Mouse (Mus musculus): ENCODE results near the gene Psmd11. TPM values are rescaled to one million over a fixed set of nuclear protein-coding genes. Genes with fewer than 3 reads are reported as not detected.
"Not testable (repeated sequence)": the region's sequence is repeated elsewhere in the genome, so short reads cannot be mapped to it uniquely, and the experiment has no call there.

The Psmd11 gene
- polyA plus RNA-seq, 1 experiment from 2014 or later = 215 TPM

DNA sequence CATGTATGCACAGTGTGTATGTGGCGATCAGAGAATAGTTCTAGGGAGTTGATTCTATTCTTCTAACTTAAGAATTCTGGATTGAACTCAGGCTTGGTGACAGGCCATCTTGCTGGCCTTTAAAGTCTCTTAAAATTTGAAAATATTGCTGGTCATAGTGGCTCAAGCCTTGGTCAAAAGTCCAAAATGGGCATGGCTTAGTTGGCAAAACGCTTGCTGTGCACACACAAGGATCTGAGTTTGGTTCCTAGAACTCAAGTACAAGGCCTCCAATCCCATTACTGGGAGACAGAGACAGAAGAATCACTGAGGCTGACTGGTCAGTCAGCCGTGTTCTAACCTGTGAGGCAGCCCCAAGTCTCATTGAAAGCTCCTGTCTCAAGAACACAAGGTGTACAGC, 18.5 kb downstream of the Psmd11 start:
- H3K4me1 ChIP-seq (ENCODE audit: control insufficient read depth, insufficient read depth, low read length) = no peaks in the 10 kb centered on the region
- no peak overlapping the region for H3K4me3 ChIP-seq (ENCODE audit: low read depth, low read length)
- H3K36me3 ChIP-seq (ENCODE audit: control insufficient read depth, insufficient read depth, low read length) = peaks cover 17% of the 10 kb centered on the region
- H3K9me3 ChIP-seq (replicated peaks; ENCODE audit: control insufficient read depth, low read length) = no peaks in the 10 kb centered on the region
- no peak for ATAC-seq (replicated peaks; ENCODE audit: insufficient number of reproducible peaks, low FRiP score, low TSS enrichment)
- no peak overlapping the region for H3K4me2 ChIP-seq
- 87% methylated on average over 3 of the region's 3 CpGs for WGBS (ENCODE audit: insufficient replicate concordance)
- H3K27ac ChIP-seq (ENCODE audit: low read depth, low read length) = no peak overlapping the region
- H3K9ac ChIP-seq (ENCODE audit: low read depth, low read length) = no peak overlapping the region
- H3K27me3 ChIP-seq (ENCODE audit: control insufficient read depth, insufficient read depth, low read length) = no peaks in the 10 kb centered on the region

DNA sequence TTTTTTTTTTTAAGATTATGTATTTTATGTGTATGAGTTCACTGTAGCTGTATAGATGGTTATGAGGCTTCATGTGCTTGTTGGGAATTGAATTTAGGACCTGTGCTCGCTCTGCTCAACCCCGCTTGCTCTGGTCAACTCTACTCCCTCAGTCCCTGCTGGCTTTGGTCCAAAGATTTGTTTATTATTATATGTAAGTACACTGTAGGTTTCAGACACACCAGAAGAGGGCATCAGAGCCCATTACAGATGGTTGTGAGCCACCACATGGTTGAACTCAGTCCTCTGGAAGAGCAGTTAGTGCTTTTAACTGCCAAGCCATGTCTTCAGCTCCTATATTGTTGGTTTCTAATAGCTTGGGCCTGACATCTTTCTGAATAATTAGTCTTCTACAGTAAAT, 21.4 kb downstream of the Psmd11 start:
- H3K27me3 ChIP-seq (ENCODE audit: control insufficient read depth, insufficient read depth, low read length) = no peaks in the 10 kb centered on the region
- H3K9me3 ChIP-seq (replicated peaks; ENCODE audit: control insufficient read depth, low read length) = no peaks in the 10 kb centered on the region
- H3K36me3 ChIP-seq (ENCODE audit: control insufficient read depth, insufficient read depth, low read length) = peaks cover 20% of the 10 kb centered on the region
- H3K4me3 ChIP-seq (ENCODE audit: low read depth, low read length) = no peak overlapping the region
- no peak overlapping the region for H3K9ac ChIP-seq (ENCODE audit: low read depth, low read length)
- ATAC-seq (replicated peaks; ENCODE audit: insufficient number of reproducible peaks, low FRiP score, low TSS enrichment) = no peak
- H3K4me2 ChIP-seq = no peak overlapping the region
- no peak overlapping the region for H3K27ac ChIP-seq (ENCODE audit: low read depth, low read length)
- 90% methylated on average over 2 of the region's 2 CpGs for WGBS (ENCODE audit: insufficient replicate concordance)
- no peaks in the 10 kb centered on the region for H3K4me1 ChIP-seq (ENCODE audit: control insufficient read depth, insufficient read depth, low read length)

DNA sequence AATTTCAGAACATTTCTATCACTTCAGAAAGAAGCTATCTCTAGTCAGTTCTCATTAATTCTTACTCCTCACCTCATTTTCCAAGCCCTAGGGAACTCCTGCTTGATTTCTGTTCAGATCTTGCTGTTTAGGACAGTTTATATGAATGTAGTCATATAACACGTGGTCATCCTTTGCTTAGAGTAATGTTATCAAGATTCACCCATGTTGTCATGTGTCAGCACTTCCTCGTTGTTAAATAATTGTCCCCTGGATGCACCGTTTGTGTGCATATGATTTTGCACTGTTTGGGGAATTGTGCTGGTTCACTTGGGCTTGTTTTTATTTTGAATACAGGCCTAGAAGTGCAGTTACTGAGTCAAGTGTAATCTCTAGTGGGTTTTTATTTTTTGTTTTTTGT, 23.8 kb downstream of the Psmd11 start:
- Histone ChIP-seq H3K27ac (ENCODE audit: low read depth, low read length) (no peak overlapping the region), H3K4me3 (ENCODE audit: low read depth, low read length) (no peak overlapping the region), H3K36me3 (ENCODE audit: control insufficient read depth, insufficient read depth, low read length) (peaks cover 17% of the 10 kb centered on the region), H3K9ac (ENCODE audit: low read depth, low read length) (no peak overlapping the region), H3K4me2 (no peak overlapping the region), H3K9me3 (replicated peaks; ENCODE audit: control insufficient read depth, low read length) (no peaks in the 10 kb centered on the region), H3K4me1 (ENCODE audit: control insufficient read depth, insufficient read depth, low read length) (no peaks in the 10 kb centered on the region), H3K27me3 (ENCODE audit: control insufficient read depth, insufficient read depth, low read length) (no peaks in the 10 kb centered on the region)
- 82% methylated on average over 3 of the region's 3 CpGs for WGBS (ENCODE audit: insufficient replicate concordance)
- no peak for ATAC-seq (replicated peaks; ENCODE audit: insufficient number of reproducible peaks, low FRiP score, low TSS enrichment)

DNA sequence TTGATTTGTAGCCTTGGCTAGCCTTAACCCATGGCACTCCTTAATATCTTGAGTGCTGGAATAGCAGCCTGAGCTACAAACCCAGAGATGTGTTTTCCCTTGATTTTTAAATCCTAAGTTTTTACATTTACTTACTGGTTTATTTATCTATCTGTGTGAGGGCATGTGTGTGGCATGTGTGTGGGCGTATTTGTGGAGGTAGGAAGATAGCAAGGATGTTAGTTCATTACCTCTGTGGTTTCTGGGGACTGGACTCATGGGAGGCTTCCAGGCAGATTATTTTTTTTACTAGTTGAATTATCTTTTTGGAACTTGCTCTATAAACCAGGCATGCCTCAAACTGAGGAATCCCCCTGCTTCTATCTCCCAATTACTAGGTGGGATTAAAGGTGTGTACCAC, 24.8 kb downstream of the Psmd11 start:
- no peak for ATAC-seq (replicated peaks; ENCODE audit: insufficient number of reproducible peaks, low FRiP score, low TSS enrichment)
- H3K27me3 ChIP-seq (ENCODE audit: control insufficient read depth, insufficient read depth, low read length) = no peaks in the 10 kb centered on the region
- whole genome bisulfite sequencing (ENCODE audit: insufficient replicate concordance) = 97% methylated on average over 1 of the region's 1 CpGs
- no peaks in the 10 kb centered on the region for H3K4me1 ChIP-seq (ENCODE audit: control insufficient read depth, insufficient read depth, low read length)
- no peak overlapping the region for H3K4me3 ChIP-seq (ENCODE audit: low read depth, low read length)
- H3K9ac ChIP-seq (ENCODE audit: low read depth, low read length) = no peak overlapping the region
- H3K36me3 ChIP-seq (ENCODE audit: control insufficient read depth, insufficient read depth, low read length) = peaks cover 12% of the 10 kb centered on the region
- H3K27ac ChIP-seq (ENCODE audit: low read depth, low read length) = no peak overlapping the region
- H3K9me3 ChIP-seq (replicated peaks; ENCODE audit: control insufficient read depth, low read length) = no peaks in the 10 kb centered on the region
- no peak overlapping the region for H3K4me2 ChIP-seq

DNA sequence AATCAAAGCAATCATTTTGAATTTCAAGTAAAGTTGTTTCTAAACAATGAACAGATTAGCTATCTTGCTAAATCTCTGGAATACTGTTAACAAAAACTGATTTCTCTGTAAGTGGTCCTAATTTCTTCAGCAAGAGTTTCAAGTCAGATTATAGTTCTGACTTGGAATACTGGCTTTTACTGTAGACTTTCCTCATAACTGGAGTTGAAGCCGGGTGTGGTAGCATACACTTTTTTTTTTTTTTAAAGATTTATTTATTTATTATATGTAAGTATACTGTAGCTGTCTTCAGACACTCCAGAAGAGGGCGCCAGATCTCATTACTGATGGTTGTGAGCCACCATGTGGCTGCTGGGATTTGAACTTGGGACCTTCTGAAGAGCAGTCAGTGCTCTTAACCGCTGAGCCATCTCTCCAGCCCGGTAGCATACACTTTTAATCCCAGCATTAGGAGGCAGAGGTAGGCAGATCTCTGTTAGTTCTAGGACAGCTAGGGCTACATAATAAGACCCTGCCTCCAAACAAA, 35.3 kb downstream of the Psmd11 start:
- H3K4me1 ChIP-seq (ENCODE audit: control insufficient read depth, insufficient read depth, low read length); H3K9me3 ChIP-seq (replicated peaks; ENCODE audit: control insufficient read depth, low read length); H3K27ac ChIP-seq (ENCODE audit: low read depth, low read length); H3K9ac ChIP-seq (ENCODE audit: low read depth, low read length); ATAC-seq (replicated peaks; ENCODE audit: insufficient number of reproducible peaks, low FRiP score, low TSS enrichment); H3K4me3 ChIP-seq (ENCODE audit: low read depth, low read length); H3K27me3 ChIP-seq (ENCODE audit: control insufficient read depth, insufficient read depth, low read length); H3K4me2 ChIP-seq: not testable (repeated sequence)
- H3K36me3 ChIP-seq (ENCODE audit: control insufficient read depth, insufficient read depth, low read length) = peaks cover 29% of the 10 kb centered on the region
- 87% methylated on average over 4 of the region's 4 CpGs for WGBS (ENCODE audit: insufficient replicate concordance)

DNA sequence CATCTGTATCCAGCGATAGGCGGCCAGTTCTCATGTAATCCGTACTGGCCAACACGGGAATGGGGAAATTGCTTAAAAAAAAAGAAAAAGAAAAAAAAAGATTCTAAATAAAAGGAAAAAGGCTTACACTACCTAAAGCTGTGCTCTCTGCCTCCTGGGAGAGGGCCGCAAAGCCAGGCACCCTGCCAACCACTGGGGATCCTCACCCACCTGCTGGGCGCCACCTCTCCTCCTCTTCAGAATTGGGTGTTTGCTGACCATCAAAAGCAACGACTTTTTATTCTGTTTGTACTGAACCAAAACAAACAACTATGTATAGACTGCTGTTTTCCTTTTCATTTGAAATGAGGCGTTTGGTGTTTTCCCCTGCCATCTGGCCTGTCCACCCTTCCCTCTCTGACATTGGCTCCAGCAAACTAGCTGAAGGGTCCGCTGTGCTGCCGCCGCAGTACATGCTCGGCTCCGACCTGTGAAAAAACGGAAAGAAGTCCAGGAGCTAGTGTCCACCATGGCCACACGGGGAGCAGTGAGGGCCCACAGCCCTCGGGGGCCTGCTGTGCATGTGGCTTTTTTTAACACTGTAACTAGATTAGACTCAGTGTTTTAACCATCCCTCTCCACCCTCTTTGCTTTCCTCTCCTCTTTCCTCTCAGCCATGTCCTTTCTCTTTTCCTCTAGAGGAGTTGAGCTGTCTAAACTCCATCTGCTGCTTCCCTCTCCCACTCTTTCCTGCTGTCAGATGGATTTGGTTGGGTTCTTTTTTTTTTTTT, 43.6 kb downstream of the Psmd11 start:
- Histone ChIP-seq H3K27me3 (ENCODE audit: control insufficient read depth, insufficient read depth, low read length) (no peaks in the 10 kb centered on the region), H3K27ac (ENCODE audit: low read depth, low read length) (no peak overlapping the region), H3K4me1 (ENCODE audit: control insufficient read depth, insufficient read depth, low read length) (no peaks in the 10 kb centered on the region), H3K4me2 (no peak overlapping the region), H3K9ac (ENCODE audit: low read depth, low read length) (no peak overlapping the region), H3K9me3 (replicated peaks; ENCODE audit: control insufficient read depth, low read length) (no peaks in the 10 kb centered on the region), H3K36me3 (ENCODE audit: control insufficient read depth, insufficient read depth, low read length) (peaks cover 34% of the 10 kb centered on the region), H3K4me3 (ENCODE audit: low read depth, low read length) (no peak overlapping the region)
- 80% methylated on average over 16 of the region's 16 CpGs for WGBS (ENCODE audit: insufficient replicate concordance)
- ATAC-seq (replicated peaks; ENCODE audit: insufficient number of reproducible peaks, low FRiP score, low TSS enrichment) = no peak

DNA sequence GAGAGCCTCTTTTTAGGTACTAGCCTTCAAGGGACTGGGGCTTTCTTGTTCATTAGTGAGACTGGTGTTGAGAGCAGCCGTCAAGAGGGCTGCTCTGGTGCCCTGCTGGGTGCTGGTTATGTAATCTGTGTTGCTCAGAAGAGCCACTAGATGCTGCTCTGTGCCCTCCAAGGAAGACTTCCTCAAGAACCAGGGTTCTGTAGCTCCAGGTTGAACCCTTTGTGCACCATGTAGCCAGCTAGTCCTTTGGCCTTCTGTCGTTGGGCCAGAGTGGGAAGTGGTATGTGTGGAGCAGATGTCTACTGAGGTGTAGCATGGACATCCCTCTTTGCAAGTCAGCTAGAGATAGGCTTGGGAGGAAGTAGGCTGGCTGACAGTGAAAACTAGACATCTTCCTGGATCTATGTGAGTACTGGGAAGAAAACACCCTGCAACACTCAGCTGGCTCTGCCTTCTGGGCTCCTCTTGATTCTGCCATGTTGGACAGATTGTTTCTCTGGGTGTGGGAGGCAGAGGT, 45.8 kb downstream of the Psmd11 start:
- ATAC-seq (replicated peaks; ENCODE audit: insufficient number of reproducible peaks, low FRiP score, low TSS enrichment) = no peak
- Histone ChIP-seq H3K9ac (ENCODE audit: low read depth, low read length) (no peak overlapping the region), H3K27me3 (ENCODE audit: control insufficient read depth, insufficient read depth, low read length) (peaks cover 11% of the 10 kb centered on the region), H3K9me3 (replicated peaks; ENCODE audit: control insufficient read depth, low read length) (no peaks in the 10 kb centered on the region), H3K4me2 (no peak overlapping the region), H3K4me3 (ENCODE audit: low read depth, low read length) (no peak overlapping the region), H3K4me1 (ENCODE audit: control insufficient read depth, insufficient read depth, low read length) (peaks cover 7% of the 10 kb centered on the region), H3K36me3 (ENCODE audit: control insufficient read depth, insufficient read depth, low read length) (peaks cover 26% of the 10 kb centered on the region), H3K27ac (ENCODE audit: low read depth, low read length) (no peak overlapping the region)
- 56% methylated on average over 2 of the region's 2 CpGs for WGBS (ENCODE audit: insufficient replicate concordance)

DNA sequence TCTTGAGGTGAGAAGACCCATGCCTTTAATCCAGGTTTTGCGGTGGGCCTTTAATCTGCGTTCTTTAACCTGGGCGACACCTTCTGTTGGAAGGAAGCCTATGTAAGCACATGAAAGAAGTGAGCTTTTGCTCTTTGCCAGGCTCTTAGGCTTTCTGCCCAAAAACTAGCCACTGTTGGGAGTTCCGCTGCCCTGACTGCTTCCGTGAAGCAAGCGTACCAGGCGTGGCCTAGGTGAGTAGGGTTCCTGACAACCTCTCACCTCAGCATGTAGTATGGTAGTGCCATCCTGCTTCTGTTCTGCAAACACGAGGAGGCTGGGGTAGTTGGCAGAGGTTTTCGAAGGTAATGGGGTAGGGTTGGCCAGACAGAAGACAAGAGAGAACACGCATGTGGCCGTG, 46.4 kb downstream of the Psmd11 start:
- peaks cover 14% of the 10 kb centered on the region for H3K27me3 ChIP-seq (ENCODE audit: control insufficient read depth, insufficient read depth, low read length)
- H3K9ac ChIP-seq (ENCODE audit: low read depth, low read length) = no peak overlapping the region
- ATAC-seq (replicated peaks; ENCODE audit: insufficient number of reproducible peaks, low FRiP score, low TSS enrichment) = no peak
- H3K9me3 ChIP-seq (replicated peaks; ENCODE audit: control insufficient read depth, low read length) = no peaks in the 10 kb centered on the region
- H3K36me3 ChIP-seq (ENCODE audit: control insufficient read depth, insufficient read depth, low read length) = peaks cover 20% of the 10 kb centered on the region
- 94% methylated on average over 11 of the region's 11 CpGs for WGBS (ENCODE audit: insufficient replicate concordance)
- no peak overlapping the region for H3K27ac ChIP-seq (ENCODE audit: low read depth, low read length)
- H3K4me2 ChIP-seq = no peak overlapping the region
- H3K4me3 ChIP-seq (ENCODE audit: low read depth, low read length) = no peak overlapping the region
- peaks cover 7% of the 10 kb centered on the region for H3K4me1 ChIP-seq (ENCODE audit: control insufficient read depth, insufficient read depth, low read length)

DNA sequence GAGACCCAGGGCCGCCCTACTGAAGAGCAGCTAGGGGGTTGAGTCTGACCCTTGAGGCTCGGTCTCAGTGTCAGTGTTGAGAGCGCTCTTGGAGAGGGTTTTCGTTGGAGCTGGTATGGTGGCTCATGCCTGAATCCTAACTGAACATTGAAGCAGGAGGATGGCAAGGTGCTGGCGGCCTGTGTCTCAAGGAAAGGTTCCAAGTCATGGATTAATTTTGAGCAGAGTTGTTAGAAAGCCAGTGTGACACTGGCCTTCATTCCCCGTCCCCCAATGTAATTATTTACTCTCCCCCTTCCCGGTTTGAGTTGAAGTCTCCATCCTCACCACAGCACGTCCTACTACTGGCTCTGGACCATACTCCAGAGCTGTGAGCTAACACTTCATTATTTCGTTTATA, 47.1 kb downstream of the Psmd11 start:
- Histone ChIP-seq H3K4me1 (ENCODE audit: control insufficient read depth, insufficient read depth, low read length) (peaks cover 7% of the 10 kb centered on the region), H3K9me3 (replicated peaks; ENCODE audit: control insufficient read depth, low read length) (no peaks in the 10 kb centered on the region), H3K36me3 (ENCODE audit: control insufficient read depth, insufficient read depth, low read length) (peaks cover 13% of the 10 kb centered on the region), H3K27ac (ENCODE audit: low read depth, low read length) (no peak overlapping the region), H3K4me2 (no peak overlapping the region), H3K9ac (ENCODE audit: low read depth, low read length) (no peak overlapping the region), H3K4me3 (ENCODE audit: low read depth, low read length) (no peak overlapping the region), H3K27me3 (ENCODE audit: control insufficient read depth, insufficient read depth, low read length) (peaks cover 14% of the 10 kb centered on the region)
- no peak for ATAC-seq (replicated peaks; ENCODE audit: insufficient number of reproducible peaks, low FRiP score, low TSS enrichment)
- 76% methylated on average over 9 of the region's 9 CpGs for WGBS (ENCODE audit: insufficient replicate concordance)

Data from heart, embryonic 11.5 days (tissue).